Mouse (Mus musculus): ENCODE results near the gene Osbpl3. TPM values are rescaled to one million over a fixed set of nuclear protein-coding genes. Genes with fewer than 3 reads are reported as not detected.
A peak's percentile ranks its signal among the peaks of the same experiment; 100 is the strongest.

The Osbpl3 gene
- polyA plus RNA-seq, 1 experiment from 2014 or later, result 12.7 TPM

DNA sequence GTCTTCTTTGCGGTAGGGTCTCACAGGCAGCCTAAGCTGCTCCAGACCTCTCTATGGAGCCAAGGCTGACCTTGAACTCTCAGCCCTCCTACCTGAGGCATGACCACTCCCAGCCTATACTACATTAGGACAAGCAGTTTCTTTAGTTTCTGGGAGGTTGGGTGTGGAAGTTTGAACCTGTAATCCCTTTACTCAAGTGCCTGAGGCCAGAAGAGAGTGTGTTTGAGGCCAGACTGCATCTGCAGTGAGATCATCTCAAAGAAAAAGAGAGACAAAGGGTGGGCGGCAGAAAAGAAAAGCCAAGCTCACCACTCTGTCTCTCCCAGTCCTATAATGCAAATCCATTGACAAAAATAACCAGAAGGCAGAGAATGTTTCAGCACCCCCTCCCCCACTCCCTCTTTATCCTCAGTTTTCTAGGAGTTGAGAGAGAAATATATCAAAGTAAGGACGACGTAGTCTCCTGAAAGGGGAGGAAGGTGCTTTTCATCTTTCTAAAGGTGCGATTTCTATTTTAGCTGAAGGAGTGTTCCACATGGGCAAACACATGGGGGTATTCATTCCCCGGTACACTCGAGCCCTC lies 137.3 kb downstream of the Osbpl3 start:
- WGBS, result 74% methylated on average over 7 of the region's 7 CpGs
- no peak overlapping the region for H3K4me3 ChIP-seq
- H3K27ac ChIP-seq, result no peak overlapping the region
- no peaks in the 10 kb centered on the region for H3K9me3 ChIP-seq
- no peak for ATAC-seq (ENCODE audit: insufficient number of reproducible peaks, insufficient read depth, low FRiP score, low TSS enrichment)
- H3K27me3 ChIP-seq, result no peaks in the 10 kb centered on the region
- 0 out of 2 replicates have a peak, but pooled peaks cover 8% of the 10 kb centered on the region for H3K4me1 ChIP-seq
- H3K9ac ChIP-seq, result no peak overlapping the region
- no peak overlapping the region for H3K4me2 ChIP-seq (replicated peaks)
- H3K36me3 ChIP-seq, result peaks cover 3% of the 10 kb centered on the region; the same call in 1 of the 2 replicates

DNA sequence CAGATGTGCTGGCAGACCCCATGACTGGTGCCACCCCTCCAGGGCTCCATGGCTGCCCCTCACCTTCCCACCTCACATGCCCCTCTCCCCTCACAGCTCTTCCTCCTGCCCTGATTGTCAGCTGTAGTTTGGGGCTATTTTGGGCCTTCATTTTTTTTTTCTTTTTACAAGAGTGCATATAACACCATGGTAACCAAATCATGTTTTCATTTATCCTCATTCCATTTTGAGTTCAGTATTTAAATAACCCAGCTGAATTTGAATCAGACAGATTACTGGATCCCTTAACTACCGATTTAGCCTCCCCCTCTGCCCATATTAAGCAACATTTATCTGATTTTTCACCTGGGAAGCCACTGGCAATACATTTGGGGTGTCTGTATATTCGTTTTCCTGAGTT lies 137.9 kb downstream of the Osbpl3 start:
- H3K27me3 ChIP-seq, result no peaks in the 10 kb centered on the region
- peaks cover 3% of the 10 kb centered on the region; the same call in 1 of the 2 replicates for H3K36me3 ChIP-seq
- H3K9me3 ChIP-seq, result no peaks in the 10 kb centered on the region
- WGBS, result 69% methylated on average over 2 of the region's 2 CpGs
- no peak for ATAC-seq (ENCODE audit: insufficient number of reproducible peaks, insufficient read depth, low FRiP score, low TSS enrichment)
- no peak overlapping the region for H3K27ac ChIP-seq
- H3K9ac ChIP-seq, result no peak overlapping the region
- 0 out of 2 replicates have a peak, but pooled peaks cover 8% of the 10 kb centered on the region for H3K4me1 ChIP-seq
- H3K4me3 ChIP-seq, result no peak overlapping the region
- H3K4me2 ChIP-seq (replicated peaks), result no peak overlapping the region

DNA sequence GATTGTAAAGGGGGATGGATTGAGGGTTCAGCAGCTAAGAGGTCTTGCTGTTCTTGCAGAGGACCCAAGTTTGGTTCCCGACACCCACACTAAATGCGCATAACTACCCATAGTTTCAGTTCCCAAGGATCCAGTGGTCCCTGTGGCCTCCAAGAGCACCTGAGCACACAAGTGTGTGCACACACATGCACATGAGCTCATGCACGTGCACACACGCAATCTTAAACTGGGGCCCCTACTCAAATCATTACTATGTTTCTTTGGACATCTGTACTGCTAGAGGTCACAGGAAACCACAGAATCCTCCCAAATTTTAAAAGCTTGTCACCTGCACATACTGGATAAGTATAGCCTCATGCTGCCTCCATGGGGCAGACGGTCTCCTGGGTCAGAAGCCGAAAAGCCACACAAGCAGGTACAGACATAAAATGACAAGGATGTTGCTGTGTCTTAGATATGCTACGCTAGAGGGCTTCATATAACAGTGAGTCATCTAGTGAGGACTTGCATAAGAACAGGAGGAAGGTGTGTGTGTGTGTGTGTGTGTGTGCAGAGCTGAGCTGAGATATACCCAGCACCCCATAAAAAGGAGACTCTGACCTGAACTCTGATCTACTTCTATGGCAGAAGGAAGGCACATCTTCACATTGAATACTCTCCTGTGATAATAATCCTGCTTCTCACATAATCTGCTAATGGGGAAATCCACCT lies 139.1 kb downstream of the Osbpl3 start:
- H3K4me2 ChIP-seq (replicated peaks), result no peak overlapping the region
- no peaks in the 10 kb centered on the region for H3K9me3 ChIP-seq
- no peak for ATAC-seq (ENCODE audit: insufficient number of reproducible peaks, insufficient read depth, low FRiP score, low TSS enrichment)
- H3K9ac ChIP-seq, result no peak overlapping the region
- no peak overlapping the region for H3K27ac ChIP-seq
- H3K36me3 ChIP-seq, result peaks cover 3% of the 10 kb centered on the region; the same call in 1 of the 2 replicates
- H3K27me3 ChIP-seq, result no peaks in the 10 kb centered on the region
- 90% methylated on average over 7 of the region's 7 CpGs for WGBS
- no peak overlapping the region for H3K4me3 ChIP-seq
- 0 out of 2 replicates have a peak, but pooled peaks cover 5% of the 10 kb centered on the region for H3K4me1 ChIP-seq

DNA sequence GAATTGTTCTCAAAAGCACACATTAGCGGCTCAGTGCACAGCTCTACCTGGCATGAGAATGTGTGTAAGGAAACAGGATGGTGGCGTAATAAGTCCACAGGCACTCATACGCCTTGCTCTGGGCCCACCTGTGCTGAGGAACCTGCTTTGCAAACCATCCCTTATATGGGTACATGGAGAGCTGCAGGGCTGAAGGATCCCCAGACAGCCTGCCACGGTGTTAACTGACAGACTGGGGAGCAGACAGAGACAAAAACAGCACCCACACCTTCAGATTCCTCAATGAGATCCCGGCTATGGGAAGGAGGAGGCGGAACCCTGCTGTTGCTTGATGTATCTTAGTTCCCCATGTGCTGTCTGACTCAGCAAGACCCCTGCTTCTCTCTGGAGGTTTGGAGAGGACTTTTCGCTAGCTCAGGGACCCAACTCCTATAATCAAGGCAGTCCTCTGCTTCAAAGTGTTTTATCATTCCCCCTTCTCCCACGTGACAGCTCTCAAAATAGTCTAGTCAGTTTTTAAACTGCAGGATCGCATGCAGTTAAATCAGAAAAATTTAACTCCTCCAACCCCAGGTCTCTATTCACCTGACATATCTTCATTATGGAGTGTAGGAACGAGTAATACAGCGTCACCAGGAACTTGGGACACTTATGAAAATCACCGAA lies 141.5 kb downstream of the Osbpl3 start:
- peaks cover 1% of the 10 kb centered on the region; the same call in 1 of the 2 replicates for H3K36me3 ChIP-seq
- no peak for ATAC-seq (ENCODE audit: insufficient number of reproducible peaks, insufficient read depth, low FRiP score, low TSS enrichment)
- 66% methylated on average over 12 of the region's 12 CpGs for WGBS

DNA sequence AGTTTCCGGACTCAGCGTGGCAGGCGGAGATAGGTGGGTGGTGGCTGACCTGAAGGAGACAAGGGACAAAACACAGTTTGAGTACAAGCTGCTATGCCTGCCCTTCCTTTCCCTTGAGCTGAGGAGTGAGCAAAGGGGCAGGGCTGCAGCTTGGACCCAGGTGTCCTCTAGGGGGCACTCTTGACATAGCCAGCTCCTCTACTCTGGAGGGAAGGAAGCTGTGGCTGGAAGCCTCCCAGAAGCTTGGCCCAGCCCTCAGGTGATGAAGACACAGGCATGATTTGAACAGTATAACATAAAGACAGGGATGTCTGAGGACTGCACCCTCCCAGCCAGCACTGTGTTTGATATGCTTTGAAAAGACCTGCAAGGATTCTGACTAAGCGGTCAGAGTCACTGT lies 143.4 kb downstream of the Osbpl3 start:
- Histone ChIP-seq H3K27ac (no peak overlapping the region), H3K9me3 (no peaks in the 10 kb centered on the region), H3K4me2 (replicated peaks) (no peak overlapping the region), H3K36me3 (no peaks in the 10 kb centered on the region), H3K4me3 (no peak overlapping the region), H3K9ac (no peak overlapping the region), H3K27me3 (no peaks in the 10 kb centered on the region), H3K4me1 (0 out of 2 replicates have a peak, but pooled peaks cover 5% of the 10 kb centered on the region)
- ATAC-seq (ENCODE audit: insufficient number of reproducible peaks, insufficient read depth, low FRiP score, low TSS enrichment), result peak; percentile 75; the same call in 1 of the 2 replicates
- WGBS, result 40% methylated on average over 4 of the region's 4 CpGs

More for the DNA sequence above, 141.5 kb downstream of the Osbpl3 start:
- Histone ChIP-seq H3K4me2 (replicated peaks) (no peak overlapping the region), H3K27me3 (no peaks in the 10 kb centered on the region), H3K4me1 (0 out of 2 replicates have a peak, but pooled peaks cover 5% of the 10 kb centered on the region), H3K9me3 (no peaks in the 10 kb centered on the region), H3K27ac (no peak overlapping the region), H3K4me3 (no peak overlapping the region), H3K9ac (no peak overlapping the region)

DNA sequence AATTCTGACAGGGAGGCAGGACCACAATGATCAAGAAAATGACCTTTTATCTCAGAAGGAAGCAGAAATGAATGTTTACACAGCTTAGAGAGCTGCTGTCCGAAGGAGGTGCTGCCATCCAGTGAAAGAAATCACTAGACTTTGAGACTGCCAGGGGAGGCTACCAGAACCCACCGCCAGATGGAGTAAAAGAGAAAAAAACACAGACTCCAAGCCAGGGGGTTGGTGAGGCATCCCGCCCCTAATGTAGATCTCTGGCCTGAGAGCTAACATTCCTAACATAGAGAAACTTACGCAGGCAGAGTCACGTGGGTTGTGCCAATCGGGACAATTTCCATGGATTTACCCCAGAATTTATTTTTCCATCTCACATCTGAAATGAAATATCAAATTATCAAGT lies 147.0 kb downstream of the Osbpl3 start:
- Histone ChIP-seq H3K27ac (no peak overlapping the region), H3K27me3 (no peaks in the 10 kb centered on the region), H3K4me3 (no peak overlapping the region), H3K4me2 (replicated peaks) (no peak overlapping the region), H3K36me3 (no peaks in the 10 kb centered on the region), H3K4me1 (no peaks in the 10 kb centered on the region), H3K9ac (no peak overlapping the region), H3K9me3 (no peaks in the 10 kb centered on the region)
- 29% methylated on average over 6 of the region's 6 CpGs for WGBS
- no peak for ATAC-seq (ENCODE audit: insufficient number of reproducible peaks, insufficient read depth, low FRiP score, low TSS enrichment)

DNA sequence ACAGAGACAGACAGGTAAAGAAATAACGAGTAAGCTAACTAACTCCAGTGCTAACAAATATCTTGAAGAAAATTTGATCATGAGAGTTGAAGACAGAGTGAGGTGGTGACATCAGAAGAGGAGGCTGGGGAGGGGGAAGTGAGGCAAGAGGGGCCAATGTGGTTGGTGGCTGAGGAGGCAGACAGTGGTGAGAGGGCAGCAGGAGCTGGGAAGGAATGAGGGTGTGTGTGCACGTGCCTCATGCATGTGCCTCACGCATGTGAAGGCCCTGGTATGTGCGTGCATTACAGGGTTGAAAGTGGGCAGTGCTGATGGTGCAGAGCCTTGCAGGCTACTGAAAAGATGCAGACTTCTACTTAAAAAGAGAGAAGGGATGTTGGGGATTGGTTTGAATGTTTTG lies 149.4 kb downstream of the Osbpl3 start:
- Histone ChIP-seq H3K9ac (no peak overlapping the region), H3K9me3 (no peaks in the 10 kb centered on the region), H3K4me2 (replicated peaks) (no peak overlapping the region), H3K4me1 (no peaks in the 10 kb centered on the region), H3K4me3 (no peak overlapping the region), H3K36me3 (no peaks in the 10 kb centered on the region), H3K27ac (no peak overlapping the region), H3K27me3 (no peaks in the 10 kb centered on the region)
- no peak for ATAC-seq (ENCODE audit: insufficient number of reproducible peaks, insufficient read depth, low FRiP score, low TSS enrichment)
- WGBS, result 79% methylated on average over 4 of the region's 4 CpGs

DNA sequence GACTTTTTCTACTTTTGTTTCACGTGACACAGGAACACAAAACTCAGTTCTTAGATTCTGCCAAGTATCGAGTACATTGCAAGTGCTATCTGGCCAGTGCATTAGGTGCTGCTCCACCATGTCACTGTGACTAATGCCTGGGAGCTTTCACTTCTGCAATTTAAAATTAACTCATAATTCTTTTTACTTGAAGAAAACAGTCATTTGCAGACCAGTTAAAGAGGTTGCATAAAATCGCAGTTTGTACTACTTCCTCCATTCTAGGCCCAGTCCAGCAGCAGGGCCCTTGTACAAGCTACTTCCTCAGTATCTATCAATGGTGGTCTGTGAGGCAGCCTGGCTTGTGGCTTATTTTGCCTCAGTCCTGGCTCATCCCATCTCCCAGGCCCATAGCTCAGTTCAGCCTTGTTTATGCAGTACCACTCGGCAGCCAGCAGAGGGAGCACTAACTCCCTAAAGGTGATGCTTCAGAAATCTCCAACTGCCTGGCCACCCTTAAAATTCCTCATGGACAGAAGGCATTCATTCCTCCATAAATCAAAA lies 151.0 kb downstream of the Osbpl3 start:
- H3K9ac ChIP-seq, result no peak overlapping the region
- 63% methylated on average over 4 of the region's 4 CpGs for WGBS
- H3K4me2 ChIP-seq (replicated peaks), result no peak overlapping the region
- H3K9me3 ChIP-seq, result no peaks in the 10 kb centered on the region
- H3K4me3 ChIP-seq, result no peak overlapping the region
- no peaks in the 10 kb centered on the region for H3K4me1 ChIP-seq
- ATAC-seq (ENCODE audit: insufficient number of reproducible peaks, insufficient read depth, low FRiP score, low TSS enrichment), result no peak
- no peaks in the 10 kb centered on the region for H3K36me3 ChIP-seq
- no peak overlapping the region for H3K27ac ChIP-seq
- no peaks in the 10 kb centered on the region for H3K27me3 ChIP-seq

DNA sequence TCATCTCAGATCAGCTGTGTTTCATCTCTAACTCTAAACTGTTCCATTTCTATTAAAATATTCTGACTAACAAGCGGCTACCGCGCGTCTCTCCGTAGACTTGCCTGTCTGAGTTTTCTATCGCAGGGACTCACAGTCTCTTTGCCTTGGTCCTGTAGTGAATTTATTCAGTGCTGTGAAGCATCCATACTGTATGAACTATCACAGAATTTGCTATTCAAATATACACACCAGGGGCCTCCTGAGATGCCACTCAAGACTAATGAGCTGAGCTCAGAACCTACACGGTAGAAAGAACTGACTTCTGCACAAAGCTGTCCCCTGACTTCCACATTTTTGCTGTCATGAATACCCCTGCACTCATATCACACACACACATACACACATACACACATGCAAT lies 154.9 kb downstream of the Osbpl3 start:
- WGBS, result 88% methylated on average over 7 of the region's 7 CpGs
- Histone ChIP-seq H3K9ac (no peak overlapping the region), H3K36me3 (0 out of 2 replicates have a peak, but pooled peaks cover 6% of the 10 kb centered on the region), H3K9me3 (no peaks in the 10 kb centered on the region), H3K4me3 (no peak overlapping the region), H3K27ac (no peak overlapping the region), H3K27me3 (no peaks in the 10 kb centered on the region), H3K4me1 (no peaks in the 10 kb centered on the region), H3K4me2 (replicated peaks) (no peak overlapping the region)
- ATAC-seq (ENCODE audit: insufficient number of reproducible peaks, insufficient read depth, low FRiP score, low TSS enrichment), result no peak

DNA sequence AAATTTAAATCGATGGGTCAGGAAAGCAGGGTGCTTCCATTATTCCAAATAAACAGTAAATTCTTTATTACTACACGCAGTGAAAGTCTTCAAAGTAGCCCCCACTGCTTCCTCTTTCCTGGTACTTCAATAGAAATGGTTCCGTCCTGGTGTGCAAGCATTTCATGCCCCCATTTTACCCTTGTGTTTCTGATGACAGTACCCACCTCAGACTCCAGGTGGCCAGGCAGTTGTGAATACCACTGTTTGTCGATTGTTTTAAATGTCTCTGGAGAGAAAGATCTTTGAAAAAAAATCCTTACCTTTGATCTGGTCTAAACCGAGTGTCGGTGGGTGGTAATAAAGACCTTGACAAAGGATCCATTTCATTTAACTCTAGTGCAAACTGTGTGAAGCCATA lies 155.4 kb downstream of the Osbpl3 start:
- ATAC-seq (ENCODE audit: insufficient number of reproducible peaks, insufficient read depth, low FRiP score, low TSS enrichment), result no peak
- no peaks in the 10 kb centered on the region for H3K27me3 ChIP-seq
- 74% methylated on average over 6 of the region's 6 CpGs for WGBS
- no peaks in the 10 kb centered on the region for H3K9me3 ChIP-seq
- no peak overlapping the region for H3K4me3 ChIP-seq
- no peak overlapping the region for H3K27ac ChIP-seq
- H3K9ac ChIP-seq, result no peak overlapping the region
- no peaks in the 10 kb centered on the region for H3K4me1 ChIP-seq
- H3K36me3 ChIP-seq, result 0 out of 2 replicates have a peak, but pooled peaks cover 6% of the 10 kb centered on the region
- no peak overlapping the region for H3K4me2 ChIP-seq (replicated peaks)

DNA sequence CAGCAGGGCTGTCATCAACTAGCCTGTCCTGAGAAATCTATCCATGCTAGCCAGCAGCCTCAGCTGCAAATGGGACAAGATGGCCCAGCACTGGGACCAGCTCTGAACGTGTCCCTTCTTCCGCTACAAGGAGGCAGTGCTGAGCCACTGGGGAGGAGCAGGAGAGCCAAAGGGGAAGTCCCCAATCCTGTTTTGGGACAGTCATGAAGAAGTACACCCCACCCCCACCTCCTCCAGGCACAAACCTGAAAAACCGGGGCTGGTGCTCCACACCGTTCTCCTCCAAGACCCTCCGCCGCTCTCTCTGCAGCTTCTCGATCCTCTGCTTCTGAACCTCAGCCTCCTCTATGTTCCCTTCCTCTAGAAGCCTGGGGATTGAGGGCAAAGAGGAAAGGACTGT lies 156.9 kb downstream of the Osbpl3 start:
- no peak overlapping the region for H3K4me2 ChIP-seq (replicated peaks)
- no peaks in the 10 kb centered on the region for H3K27me3 ChIP-seq
- H3K9ac ChIP-seq, result no peak overlapping the region
- no peak overlapping the region for H3K4me3 ChIP-seq
- no peak overlapping the region for H3K27ac ChIP-seq
- no peaks in the 10 kb centered on the region for H3K4me1 ChIP-seq
- 0 out of 2 replicates have a peak, but pooled peaks cover 6% of the 10 kb centered on the region for H3K36me3 ChIP-seq
- ATAC-seq (ENCODE audit: insufficient number of reproducible peaks, insufficient read depth, low FRiP score, low TSS enrichment), result no peak
- no peaks in the 10 kb centered on the region for H3K9me3 ChIP-seq
- WGBS, result 84% methylated on average over 7 of the region's 7 CpGs
